Mouse (Mus musculus): ENCODE measurements around the gene Map4k1.
A peak's percentile ranks its signal among the peaks of the same experiment; 100 is the strongest.

Gene Map4k1

GRCm38 (mm10) chr7:28977556-28977955 lies 4.3 kb upstream of the Map4k1 start:
- no peak for DNase-seq (ENCODE audit: low read depth, low spot score)

- peak; percentile 89 for DNase-seq (ENCODE audit: low read depth, low spot score)
These were observed 594 bp downstream of the Map4k1 start for GRCm38 (mm10) chr7:28982274-28983013.

- DNase-seq (ENCODE audit: low read depth, low spot score), result peak; percentile 59
These were observed 1.3 kb downstream of the Map4k1 start for GRCm38 (mm10) chr7:28983141-28983564.

- no peak for DNase-seq (ENCODE audit: low read depth, low spot score)
These were observed 2.0 kb downstream of the Map4k1 start for GRCm38 (mm10) chr7:28983849-28984248.

GRCm38 (mm10) chr7:28984452-28984851 lies 2.6 kb downstream of the Map4k1 start:
- DNase-seq (ENCODE audit: low read depth, low spot score), result no peak

- no peak for DNase-seq (ENCODE audit: low read depth, low spot score)
These were observed 3.4 kb downstream of the Map4k1 start for GRCm38 (mm10) chr7:28985207-28985606.

- no peak for DNase-seq (ENCODE audit: low read depth, low spot score)
These were observed 9.0 kb downstream of the Map4k1 start for GRCm38 (mm10) chr7:28990766-28991273.

- no peak for DNase-seq (ENCODE audit: low read depth, low spot score)
These were observed 9.8 kb downstream of the Map4k1 start for GRCm38 (mm10) chr7:28991616-28992015.

- no peak for DNase-seq (ENCODE audit: low read depth, low spot score)
These were observed 11.1 kb downstream of the Map4k1 start for GRCm38 (mm10) chr7:28992997-28993396.

- no peak for DNase-seq (ENCODE audit: low read depth, low spot score)
These were observed 11.6 kb downstream of the Map4k1 start for GRCm38 (mm10) chr7:28993402-28993801.

- DNase-seq (ENCODE audit: low read depth, low spot score), result peak; percentile 77
These were observed 19.1 kb downstream of the Map4k1 start for GRCm38 (mm10) chr7:29000651-29001605.

GRCm38 (mm10) chr7:29007224-29008101 lies 25.6 kb downstream of the Map4k1 start:
- DNase-seq (ENCODE audit: low read depth, low spot score), result no peak

- no peak for DNase-seq (ENCODE audit: low read depth, low spot score)
These were observed 26.3 kb downstream of the Map4k1 start for GRCm38 (mm10) chr7:29008171-29008570.

- peak; percentile 49 for DNase-seq (ENCODE audit: low read depth, low spot score)
These were observed 26.9 kb downstream of the Map4k1 start for GRCm38 (mm10) chr7:29008714-29009113.

GRCm38 (mm10) chr7:29014984-29015383 lies 33.1 kb downstream of the Map4k1 start:
- DNase-seq (ENCODE audit: low read depth, low spot score), result no peak

- DNase-seq (ENCODE audit: low read depth, low spot score), result no peak
These were observed 34.6 kb downstream of the Map4k1 start for GRCm38 (mm10) chr7:29016440-29016839.

- no peak for DNase-seq (ENCODE audit: low read depth, low spot score)
These were observed 35.4 kb downstream of the Map4k1 start for GRCm38 (mm10) chr7:29017222-29017621.

GRCm38 (mm10) chr7:29019447-29020220 lies 37.8 kb downstream of the Map4k1 start:
- peak; percentile 36 for DNase-seq (ENCODE audit: low read depth, low spot score)

GRCm38 (mm10) chr7:29022479-29022878 lies 40.6 kb downstream of the Map4k1 start:
- no peak for DNase-seq (ENCODE audit: low read depth, low spot score)

GRCm38 (mm10) chr7:29023514-29023913 lies 41.7 kb downstream of the Map4k1 start:
- peak; percentile 59 for DNase-seq (ENCODE audit: low read depth, low spot score)

Measured in CD4-positive helper T cell, adult 2 months (primary cell).